Mouse (Mus musculus) adrenal gland, postnatal 14 days (tissue): ENCODE measurements around the gene Ebna1bp2. TPM values are rescaled to one million over a fixed set of nuclear protein-coding genes. Genes with fewer than 3 reads are reported as not detected.

Experiments
- total RNA-seq: library from RNA; stranded (reverse); gene quantifications from 2 replicates; pipeline ENCODE4 v1.2.3, GENCODE M21; 2021

Gene Ebna1bp2
- total RNA-seq, 1 experiment from 2014 or later, result 67.7 TPM

Other genes starting within 250 kb of the Ebna1bp2 start
- 18.3 and 22.5 TPM in 2 replicates for gene Szt2, start 211.5 kb upstream of the Ebna1bp2 start, total RNA-seq
- 65.7 and 67.9 TPM in 2 replicates for gene Med8, start 211.5 kb upstream of the Ebna1bp2 start, total RNA-seq
- gene Elovl1, start 192.7 kb upstream of the Ebna1bp2 start, total RNA-seq, result 66.4 and 75.4 TPM in 2 replicates
- gene Cdc20, start 183.4 kb upstream of the Ebna1bp2 start, total RNA-seq, result 24.5 and 25.0 TPM in 2 replicates
- 0.15 and 0.41 TPM in 2 replicates for gene Mpl, start 163.3 kb upstream of the Ebna1bp2 start, total RNA-seq
- gene Tie1, start 130.7 kb upstream of the Ebna1bp2 start, total RNA-seq, result 65.7 and 79.2 TPM in 2 replicates
- gene 2610528J11Rik, start 93.8 kb upstream of the Ebna1bp2 start, total RNA-seq, result 3.6 TPM in 1 of 2 replicates, not detected in the other
- gene Tmem125, start 76.8 kb upstream of the Ebna1bp2 start, total RNA-seq, result 0.45 and 1.4 TPM in 2 replicates
- gene Cfap57, start within 50 bp of the Ebna1bp2 start, total RNA-seq, result not detected in 2 replicates
- gene Olfr62, start 38.2 kb downstream of the Ebna1bp2 start, total RNA-seq, result not detected in 2 replicates
- not detected in 2 replicates for gene Olfr1342, start 72.0 kb downstream of the Ebna1bp2 start, total RNA-seq
- gene Olfr1341, start 82.7 kb downstream of the Ebna1bp2 start, total RNA-seq, result not detected in 2 replicates
- not detected in 2 replicates for gene Olfr1340, start 99.3 kb downstream of the Ebna1bp2 start, total RNA-seq
- not detected in 2 replicates for gene Olfr1339, start 111.4 kb downstream of the Ebna1bp2 start, total RNA-seq
- not detected in 2 replicates for gene Olfr1338, start 137.9 kb downstream of the Ebna1bp2 start, total RNA-seq
- not detected in 2 replicates for gene Olfr1337, start 161.8 kb downstream of the Ebna1bp2 start, total RNA-seq
- not detected in 2 replicates for gene Olfr1335, start 189.1 kb downstream of the Ebna1bp2 start, total RNA-seq
- gene Olfr1333, start 215.5 kb downstream of the Ebna1bp2 start, total RNA-seq, result not detected in 2 replicates
- gene Olfr1331, start 243.8 kb downstream of the Ebna1bp2 start, total RNA-seq, result not detected in 2 replicates